Mouse (Mus musculus) lung, postnatal 0 days (tissue): ENCODE results near the gene Erp44.

Experiments
- CTCF ChIP-seq: IDR thresholded peaks from 2 replicates; pipeline ENCODE4 v1.5.1; 2016; ENCODE audit warnings: antibody characterized with exemption, mild to moderate bottlenecking
- EP300 ChIP-seq: IDR thresholded peaks from 2 replicates; pipeline ENCODE4 v1.6.1; 2016; ENCODE audit warnings: antibody characterized with exemption, mild to moderate bottlenecking, control low read depth

GRCm38 (mm10) chr4:48327192-48327591, 47.8 kb upstream of the Erp44 start:
- TF ChIP-seq CTCF, result no peak
- TF ChIP-seq EP300, result no peak
